Mouse (Mus musculus): ENCODE measurements around the gene Nkapl.
"Not testable (repeated sequence)": the region's sequence is repeated elsewhere in the genome, so short reads cannot be mapped to it uniquely, and the experiment has no call there.

The Nkapl gene

DNA sequence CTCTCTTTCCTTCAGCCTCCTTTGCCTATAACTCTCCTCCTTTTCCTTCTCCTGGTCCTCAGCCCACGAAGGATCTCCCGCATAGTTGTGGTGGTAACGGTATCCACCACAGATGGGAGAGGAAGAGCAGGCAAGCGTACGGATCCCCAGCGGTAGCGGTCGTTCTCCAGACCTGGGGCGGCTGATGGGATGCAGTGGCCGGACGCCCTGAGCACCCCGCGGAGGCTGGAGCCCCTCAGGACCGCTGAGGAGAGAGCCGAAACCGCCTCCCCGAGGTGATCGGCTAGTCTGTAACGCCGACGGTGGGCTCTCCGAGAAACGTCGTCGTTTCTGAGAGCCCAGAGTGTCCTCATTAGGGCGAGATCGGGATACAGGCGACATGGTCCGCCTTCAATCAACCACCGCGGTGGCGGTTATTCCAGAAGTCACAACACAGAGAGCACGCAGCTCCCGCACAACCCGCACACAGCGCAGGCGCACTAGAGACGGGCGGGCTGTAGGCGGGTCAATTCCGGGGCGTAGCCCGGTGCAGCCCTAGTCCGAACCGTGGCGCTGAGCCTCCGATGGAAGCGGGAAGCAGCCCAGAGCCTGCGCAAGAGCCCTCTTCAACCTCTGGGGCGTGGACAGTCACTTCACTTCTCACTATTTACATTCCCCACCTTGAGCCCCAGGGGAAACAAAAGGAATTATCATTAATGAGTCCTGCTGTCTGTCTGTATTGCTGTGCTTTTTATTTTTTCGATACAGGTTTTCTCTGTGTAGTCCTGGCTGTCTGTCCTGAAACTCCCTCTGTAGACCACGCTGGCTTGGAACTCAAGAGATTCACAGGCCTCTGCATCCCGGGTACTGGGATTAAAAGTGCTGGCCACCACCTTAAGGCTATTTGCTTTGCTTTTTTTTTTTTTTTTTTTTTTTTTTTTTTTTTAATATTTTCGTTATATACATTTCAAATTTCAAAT is at the start of gene Nkapl:
Gene Nkapl, minus strand, starts transcription at position 449 of the 959 bp plus-strand sequence.
- in situ Hi-C loops (cut with MboI), result no loop called here

DNA sequence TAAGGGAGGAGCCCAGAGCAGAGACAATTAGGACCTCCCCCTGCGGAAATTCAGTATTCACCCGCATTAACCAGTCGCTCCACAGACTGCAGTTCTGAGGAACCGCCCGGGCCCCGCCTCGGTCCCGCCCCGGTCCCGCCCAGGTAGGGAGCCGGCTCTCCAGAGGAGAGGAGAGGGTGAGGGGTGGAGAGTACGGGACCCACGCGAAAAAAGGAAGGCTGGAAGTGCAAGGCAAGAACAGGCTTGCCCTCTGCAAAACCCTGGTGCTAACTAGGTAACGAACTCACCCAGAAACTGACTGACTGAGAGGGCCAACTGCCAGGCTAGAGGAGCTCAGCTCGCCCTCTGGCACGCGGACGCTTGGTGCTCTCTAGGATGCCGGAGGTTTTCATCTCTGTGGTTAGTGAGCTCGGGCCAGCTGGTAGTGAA is 37.9 kb upstream of the Nkapl start:
- in situ Hi-C loops (cut with MboI), result no loop called here

DNA sequence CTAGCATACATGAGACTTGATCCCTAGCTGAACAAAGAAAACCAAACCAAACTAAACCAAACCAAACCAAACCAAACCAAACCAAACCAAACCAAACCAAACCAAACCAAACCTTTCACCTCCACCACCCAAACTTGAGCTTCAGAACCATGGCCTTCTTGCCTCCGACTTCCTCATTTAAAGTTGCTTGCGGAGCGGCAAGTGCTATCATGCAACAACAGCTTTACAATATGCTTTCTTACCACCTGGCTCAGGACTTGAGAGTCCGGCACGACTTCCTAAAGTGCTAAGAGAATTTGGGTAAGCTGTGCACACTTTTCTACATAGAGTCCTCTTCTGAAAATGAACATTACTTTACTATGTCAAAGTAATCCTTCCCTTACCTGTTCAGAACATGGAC is 34.0 kb upstream of the Nkapl start:
- in situ Hi-C loops (cut with MboI), result no loop called here

DNA sequence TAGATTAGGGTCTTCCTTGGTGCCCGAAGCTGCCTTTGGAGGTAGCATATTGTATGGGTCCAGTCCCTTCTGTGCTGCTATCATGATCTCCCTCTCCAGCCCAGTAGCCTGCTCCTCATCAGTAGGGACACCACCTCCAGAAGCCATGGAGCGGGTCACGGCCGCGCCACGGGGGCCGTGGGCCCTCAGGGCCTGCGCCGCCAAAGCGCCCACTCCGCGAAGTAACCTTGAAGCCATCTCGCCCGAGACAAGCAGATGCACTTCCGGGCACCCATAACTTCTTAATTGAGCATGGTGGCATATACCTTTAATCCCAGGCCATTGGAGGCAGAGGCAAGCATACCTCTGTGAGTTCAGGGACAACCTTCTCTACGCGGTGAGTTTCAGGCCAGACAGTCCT is 32.9 kb upstream of the Nkapl start, which contains the start of gene Gm11273:
Gene Gm11273, minus strand, starts transcription at position 237 of the 400 bp plus-strand sequence.
- in situ Hi-C loops (cut with MboI), result not testable (repeated sequence)

DNA sequence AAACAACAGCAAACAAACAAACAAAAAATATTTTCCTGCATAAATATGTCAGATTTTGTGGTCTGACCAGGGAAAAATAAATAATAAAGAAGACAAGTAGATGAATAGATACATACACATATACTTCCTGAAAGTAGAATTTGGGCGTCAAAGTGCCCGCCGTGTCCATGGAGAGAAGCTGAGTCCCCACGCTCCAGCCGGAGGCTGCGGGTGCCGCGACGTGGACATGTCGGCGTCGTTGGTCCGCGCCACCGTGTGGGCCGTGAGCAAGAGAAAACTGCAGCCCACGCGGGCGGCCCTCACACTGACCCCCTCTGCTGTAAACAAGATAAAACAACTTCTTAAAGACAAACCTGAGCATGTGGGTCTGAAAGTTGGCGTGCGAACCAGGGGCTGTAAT is 26.8 kb upstream of the Nkapl start, which contains the start of gene AK157302:
Gene AK157302, plus strand, starts transcription at position 144 of the 400 bp plus-strand sequence.
- in situ Hi-C loops (cut with MboI), result no loop called here

DNA sequence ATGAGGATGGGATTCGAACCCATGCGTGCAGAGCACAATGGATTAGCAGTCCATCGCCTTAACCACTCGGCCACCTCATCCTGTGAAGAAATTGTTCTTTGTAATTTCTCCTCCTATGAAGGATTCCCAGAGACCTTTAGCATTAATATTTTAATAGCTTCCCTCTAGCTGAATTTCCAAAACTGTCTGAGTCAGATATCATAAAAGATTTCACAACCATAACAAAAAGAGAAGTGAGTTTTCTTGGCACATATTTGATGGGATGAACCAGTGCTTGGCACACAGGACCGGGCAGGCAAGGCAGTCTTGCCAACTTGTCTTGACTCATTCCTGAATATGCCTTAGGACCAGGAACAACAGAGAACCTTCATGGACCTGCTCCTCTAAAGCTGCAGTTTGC is 24.5 kb upstream of the Nkapl start:
- in situ Hi-C loops (cut with MboI), result no loop called here

DNA sequence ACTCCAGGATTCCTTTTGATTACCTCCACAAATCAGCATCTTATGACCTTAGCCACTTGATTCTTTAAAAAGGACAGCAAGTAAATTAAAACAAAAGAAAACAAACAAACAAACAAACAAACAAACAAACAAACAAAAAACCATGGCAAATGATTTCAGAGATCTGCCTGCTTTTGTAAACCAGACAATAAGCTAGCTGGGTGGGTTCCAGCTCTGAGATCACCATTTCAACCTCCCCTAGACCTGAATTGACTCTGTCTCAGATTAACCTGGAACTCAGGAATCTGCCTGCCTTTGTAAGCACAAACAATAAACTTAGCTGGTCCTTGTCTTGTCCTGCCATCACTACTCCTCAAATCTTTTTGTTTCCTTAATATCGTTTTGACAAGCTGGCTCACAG is 18.6 kb upstream of the Nkapl start:
- in situ Hi-C loops (cut with MboI), result no loop called here

DNA sequence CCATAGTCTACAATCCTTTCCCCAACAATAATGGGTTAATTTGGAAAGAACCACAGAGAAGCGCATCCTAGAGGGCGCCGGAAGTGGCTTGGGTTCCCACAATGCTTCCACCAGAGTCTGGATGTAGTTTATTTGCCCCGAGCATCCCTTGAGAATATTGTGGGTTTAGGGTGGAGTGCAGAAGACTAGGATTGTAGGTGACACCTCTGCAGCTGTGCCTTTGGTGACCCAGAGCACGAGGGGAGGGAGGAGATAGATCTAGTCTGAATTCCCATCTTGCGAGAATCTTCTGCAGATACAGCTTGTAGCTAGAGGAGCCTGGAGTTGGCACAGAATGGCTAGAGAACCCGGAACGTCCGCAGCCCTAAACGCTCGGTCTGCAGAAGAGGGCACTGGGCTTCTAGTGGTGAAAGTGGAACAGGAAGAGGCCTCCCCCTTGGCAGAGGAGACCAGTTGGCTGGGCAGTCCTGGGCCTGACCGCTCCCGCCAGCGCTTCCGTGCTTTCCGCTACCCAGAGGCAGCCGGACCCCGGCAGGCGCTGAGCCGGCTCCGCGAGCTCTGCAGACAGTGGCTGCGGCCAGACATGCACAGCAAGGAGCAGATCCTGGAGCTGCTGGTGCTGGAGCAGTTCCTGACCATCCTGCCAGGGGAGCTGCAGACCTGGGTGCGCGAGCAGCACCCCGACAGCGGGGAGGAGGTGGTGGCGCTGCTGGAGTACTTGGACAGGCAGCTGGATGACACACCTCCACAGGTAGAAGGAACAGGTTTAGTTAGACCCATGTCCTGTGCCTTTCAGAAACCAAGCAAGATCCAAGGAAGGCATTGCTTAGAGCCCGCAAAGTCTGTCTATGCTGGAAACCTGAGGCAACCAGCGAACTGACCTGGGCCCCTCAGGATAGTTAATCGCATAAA is 10.7 kb upstream of the Nkapl start, which contains the start of the genes Zkscan4 and Gm10065:
Gene Zkscan4, plus strand, starts transcription at position 149 of the 912 bp plus-strand sequence.
Gene Gm10065, minus strand, starts transcription at position 683 of the 912 bp plus-strand sequence.
- in situ Hi-C loops (cut with MboI), result not testable (repeated sequence)

DNA sequence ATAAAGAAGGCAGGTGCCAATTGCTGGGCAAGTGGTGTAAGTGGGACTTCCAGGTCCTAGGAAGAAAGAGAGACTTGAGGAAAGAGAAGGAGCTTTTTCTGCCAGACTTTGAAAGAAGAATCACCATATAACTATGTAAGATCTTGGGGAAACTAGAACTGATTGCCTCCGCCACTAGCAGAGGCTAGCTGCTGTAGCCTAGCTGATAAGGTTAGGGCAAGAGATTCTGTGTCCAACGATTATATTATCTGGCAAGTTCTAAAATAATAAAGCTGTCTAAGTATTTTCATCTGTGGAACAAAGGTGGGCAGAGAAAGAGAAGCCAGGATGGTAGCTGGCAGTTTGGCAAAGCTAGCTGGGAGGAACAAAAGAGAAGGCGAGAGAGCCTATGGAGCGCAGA is 4.1 kb upstream of the Nkapl start:
- in situ Hi-C loops (cut with MboI), result no loop called here

DNA sequence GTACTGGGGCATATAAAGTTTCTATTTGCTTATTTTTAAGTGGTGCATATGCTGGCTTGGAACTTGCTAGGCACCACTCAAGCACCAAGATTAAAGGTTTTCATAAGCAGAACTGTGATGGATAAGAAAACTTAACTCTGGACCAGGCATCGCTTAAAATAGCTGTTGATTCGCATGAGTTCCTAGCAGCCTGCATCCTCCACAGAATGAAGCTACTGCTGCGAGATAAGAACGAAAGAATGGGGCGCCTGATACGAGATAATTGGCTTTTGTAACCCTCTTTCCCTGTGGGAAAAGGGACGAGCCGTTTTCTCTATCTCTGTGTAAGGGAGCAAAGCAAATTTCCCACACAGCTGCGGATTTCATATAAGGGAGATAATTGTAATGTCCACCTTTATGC is 788 bp upstream of the Nkapl start:
- in situ Hi-C loops (cut with MboI), result no loop called here

DNA sequence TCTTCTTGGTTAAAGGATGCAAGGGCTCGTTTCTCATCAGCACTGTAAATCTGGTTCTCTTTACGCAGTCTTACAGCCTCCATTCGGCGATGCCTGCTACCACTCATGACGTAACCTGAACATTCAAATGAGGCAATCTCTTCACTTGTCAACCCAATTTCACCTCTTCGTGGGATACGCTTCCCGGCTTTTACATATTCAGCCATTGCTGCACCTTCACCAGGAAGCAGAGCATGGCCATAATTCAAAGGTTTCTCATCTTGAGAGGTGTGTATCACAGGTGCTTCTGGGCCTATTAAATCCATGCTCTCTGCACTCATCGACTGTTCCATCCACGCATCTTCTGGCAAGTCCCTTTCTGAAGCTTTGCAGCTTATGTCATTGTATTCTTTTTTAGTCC is 973 bp downstream of the Nkapl start:
- in situ Hi-C loops (cut with MboI), result no loop called here

DNA sequence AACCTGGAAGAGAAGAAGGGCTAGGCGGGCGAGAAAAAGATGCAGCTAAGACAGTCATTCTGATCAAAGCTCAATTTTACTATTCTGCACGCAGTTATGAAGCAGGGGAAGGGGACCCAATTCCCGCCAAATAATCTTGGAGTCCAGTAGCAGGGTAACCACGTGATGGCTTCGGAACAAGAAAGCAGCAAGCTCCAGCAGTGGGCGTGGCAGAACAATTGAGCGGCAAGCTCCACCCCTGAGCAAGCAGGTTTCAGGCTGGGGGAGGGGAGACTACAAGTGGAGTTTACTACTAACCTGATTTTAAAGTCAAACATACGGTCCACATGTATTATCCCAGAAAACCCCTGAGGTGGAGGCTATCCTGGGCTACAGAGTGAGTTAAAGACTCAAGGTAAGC is 5.8 kb downstream of the Nkapl start:
- in situ Hi-C loops (cut with MboI), result not testable (repeated sequence)

DNA sequence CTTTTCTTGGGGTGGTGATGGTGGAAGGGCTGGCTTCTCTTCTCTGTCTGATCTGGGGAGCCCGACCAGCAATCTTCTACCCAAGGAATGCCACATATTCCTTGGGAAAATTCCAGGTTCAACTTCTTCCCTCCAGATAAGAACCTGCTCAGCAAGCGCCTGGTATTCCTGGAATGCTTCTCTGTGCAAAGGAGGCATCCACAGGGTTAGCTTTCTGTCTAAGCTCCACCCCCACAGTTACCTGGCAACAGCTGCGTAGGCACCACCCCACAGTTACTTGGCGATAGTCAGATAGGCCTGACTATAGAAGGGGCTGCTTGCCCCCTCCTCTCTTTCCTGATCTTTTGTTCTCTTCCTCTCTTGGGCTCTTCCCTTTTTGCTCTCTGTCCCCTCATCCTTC is 12.0 kb downstream of the Nkapl start:
- in situ Hi-C loops (cut with MboI), result no loop called here

DNA sequence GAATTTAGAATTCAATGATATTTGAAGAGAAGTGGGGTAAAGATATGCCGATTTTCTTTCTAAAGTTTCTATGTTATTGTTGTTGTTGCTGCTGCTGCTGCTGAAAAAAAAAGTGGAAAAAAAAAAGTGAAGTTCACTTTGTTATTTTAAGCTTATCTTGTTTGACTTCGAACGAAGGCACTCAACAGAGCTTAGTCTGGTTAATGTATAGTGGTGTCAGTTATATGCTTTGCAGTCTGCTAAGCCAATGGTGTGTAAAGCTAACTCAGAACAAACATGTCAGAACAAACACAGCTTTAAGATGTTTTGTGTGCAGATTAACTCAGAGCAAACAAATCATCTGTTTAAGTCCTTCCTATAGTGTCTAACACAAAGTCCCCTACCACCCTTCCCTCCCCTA is 14.2 kb downstream of the Nkapl start:
- in situ Hi-C loops (cut with MboI), result no loop called here

DNA sequence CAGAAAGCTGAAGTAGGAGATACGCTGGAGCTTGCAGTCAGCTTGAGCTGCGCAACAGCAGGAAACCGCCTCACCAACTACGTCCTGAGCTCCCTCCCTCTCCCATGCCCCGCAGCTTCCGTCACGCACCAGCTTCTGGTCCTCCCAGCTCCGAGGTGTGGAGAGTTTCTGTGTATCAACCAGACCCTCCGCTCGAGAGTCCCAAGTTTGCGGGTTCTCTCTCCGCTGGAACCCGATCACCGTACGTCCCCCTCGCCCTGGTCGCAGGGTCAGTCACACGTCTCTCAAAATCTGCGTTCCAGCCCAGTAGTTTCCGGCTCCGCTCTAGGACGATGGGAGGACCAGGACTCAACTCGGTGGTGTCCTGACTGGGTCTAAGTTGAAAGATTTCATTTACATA is 14.9 kb downstream of the Nkapl start, which contains the start of gene Zscan26:
Gene Zscan26, minus strand, starts transcription at position 282 of the 400 bp plus-strand sequence.
- in situ Hi-C loops (cut with MboI), result no loop called here

DNA sequence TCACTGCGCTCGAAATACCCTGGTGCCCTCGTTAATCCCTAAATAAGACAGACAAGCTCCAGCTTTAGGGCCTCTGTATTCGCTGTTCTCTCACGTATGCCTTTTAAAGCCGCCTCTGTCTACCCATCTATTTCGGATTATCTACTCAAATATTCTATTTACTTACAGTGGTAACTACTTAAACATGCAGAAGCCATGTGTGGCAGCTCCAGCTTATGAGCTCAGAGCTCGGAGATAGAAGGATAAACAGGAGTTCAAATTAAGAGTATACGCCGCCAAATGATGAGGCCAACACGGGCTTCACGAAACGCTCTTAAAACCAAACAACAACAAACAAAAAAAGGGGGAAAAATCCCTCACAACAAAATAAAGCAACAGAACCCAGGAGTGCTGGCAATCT is 15.3 kb downstream of the Nkapl start:
- in situ Hi-C loops (cut with MboI), result no loop called here

DNA sequence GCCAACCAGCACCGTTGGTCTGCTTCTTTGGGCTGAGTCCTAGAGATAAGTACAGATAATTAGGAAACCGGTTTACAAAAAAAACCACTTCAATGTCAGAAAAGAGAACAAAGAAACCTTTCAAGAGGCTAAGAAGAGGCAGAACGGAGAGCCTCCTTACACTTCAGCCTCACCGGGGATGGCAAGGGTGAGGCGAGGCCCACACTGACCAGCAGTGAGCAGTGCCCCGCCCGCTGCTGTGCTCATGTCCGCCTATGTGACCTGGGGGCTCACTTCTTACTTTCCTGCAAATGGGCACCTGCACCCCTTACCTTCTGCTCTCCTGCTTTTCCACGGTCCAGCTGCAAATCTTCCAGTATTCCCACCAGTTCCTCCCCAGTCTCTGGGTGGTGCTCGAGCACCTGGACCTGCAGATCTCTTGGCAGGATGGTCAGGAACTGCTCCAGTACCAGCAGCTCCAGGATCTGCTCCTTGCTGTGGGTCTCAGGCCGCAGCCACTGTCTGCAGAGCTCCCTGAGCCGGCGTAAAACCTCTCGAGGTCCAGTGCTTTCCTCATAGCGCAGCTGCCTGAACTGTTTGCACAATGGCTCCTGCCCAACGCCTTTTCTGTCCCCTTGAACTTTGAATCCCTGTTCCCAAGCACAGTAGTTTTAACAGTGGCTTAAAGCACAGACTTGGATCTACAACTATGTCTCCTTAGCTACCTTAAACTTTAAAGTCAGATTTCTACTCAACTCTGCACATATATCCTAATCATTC is 20.3 kb downstream of the Nkapl start:
- in situ Hi-C loops (cut with MboI), result loop anchor here (5.0 kb wide), 1 partner anchor 41 kb away; no protein-coding TSS in a partner anchor

DNA sequence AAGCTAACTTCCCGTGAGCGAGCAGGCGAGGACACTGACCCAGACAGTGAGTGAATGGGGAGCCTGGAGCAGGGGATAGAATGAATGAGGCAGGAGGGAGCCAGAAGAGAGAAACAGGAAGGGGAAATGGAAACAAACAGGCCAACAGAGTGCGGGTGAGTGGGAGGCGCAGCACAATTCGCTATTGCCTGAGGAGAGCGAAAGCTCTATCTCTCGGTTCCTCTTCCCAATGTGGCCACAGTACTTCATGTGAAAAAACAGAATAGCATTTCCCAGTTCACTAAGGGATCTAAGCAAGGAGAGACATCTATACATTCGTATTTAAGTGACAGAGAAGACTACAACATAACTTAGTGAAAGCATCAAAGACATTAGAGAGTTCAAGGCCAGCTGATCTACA is 21.5 kb downstream of the Nkapl start:
- in situ Hi-C loops (cut with MboI), result loop anchor here (5.0 kb wide), 1 partner anchor 39 kb away; no protein-coding TSS in a partner anchor

DNA sequence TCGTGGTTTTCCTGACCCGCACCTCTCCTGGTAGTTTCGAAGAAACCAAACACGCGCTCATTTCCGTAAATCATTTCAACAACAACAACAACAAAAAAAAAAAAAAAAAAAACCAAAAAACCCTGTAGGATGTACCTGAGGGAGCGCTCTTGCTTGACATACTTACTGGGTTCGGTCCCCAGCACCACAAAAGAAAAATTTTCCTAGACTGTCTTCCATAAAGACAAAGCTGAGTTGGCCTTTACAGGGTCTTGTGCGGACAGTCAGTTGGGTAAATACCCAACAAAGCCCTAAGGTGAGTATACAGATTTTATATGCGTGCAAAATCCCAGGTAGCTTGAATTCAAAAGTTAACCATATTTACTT is 27.1 kb downstream of the Nkapl start:
- in situ Hi-C loops (cut with MboI), result no loop called here

DNA sequence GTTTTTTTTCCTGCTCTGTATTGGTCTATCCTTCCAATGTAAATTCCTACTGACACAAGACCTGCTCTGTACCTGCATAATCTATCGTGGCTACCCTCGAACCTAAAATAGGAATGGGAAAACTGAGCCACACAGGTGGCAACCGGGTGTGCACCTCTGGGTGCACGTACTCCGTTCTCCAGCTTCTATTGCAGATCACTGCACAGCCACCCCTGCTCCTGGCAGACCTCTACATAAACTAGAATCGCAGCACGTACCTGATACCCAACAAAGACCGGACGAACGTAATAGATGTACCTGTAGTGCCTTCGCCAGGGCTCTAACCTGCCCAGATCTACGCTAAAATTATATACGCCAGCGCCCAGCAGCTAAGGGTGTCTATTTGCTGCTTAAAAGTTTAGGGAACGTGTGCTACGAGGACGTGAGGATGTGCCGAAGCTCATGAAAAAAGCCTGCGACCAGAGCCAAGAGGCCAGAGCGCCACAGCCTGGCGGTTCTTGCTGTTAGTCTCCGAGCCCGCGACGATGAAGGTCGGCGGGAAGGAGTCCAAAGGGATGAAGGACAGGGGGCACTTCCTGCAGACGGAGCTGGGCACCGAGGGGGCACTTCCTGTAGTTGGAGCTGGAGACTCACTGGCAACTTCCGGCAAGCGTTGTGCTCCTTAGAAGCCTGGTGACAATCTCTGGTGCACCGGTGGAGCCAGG is 27.7 kb downstream of the Nkapl start, which contains the start of gene Pgbd1:
Gene Pgbd1, minus strand, starts transcription at position 556 of the 704 bp plus-strand sequence.
- in situ Hi-C loops (cut with MboI), result no loop called here

DNA sequence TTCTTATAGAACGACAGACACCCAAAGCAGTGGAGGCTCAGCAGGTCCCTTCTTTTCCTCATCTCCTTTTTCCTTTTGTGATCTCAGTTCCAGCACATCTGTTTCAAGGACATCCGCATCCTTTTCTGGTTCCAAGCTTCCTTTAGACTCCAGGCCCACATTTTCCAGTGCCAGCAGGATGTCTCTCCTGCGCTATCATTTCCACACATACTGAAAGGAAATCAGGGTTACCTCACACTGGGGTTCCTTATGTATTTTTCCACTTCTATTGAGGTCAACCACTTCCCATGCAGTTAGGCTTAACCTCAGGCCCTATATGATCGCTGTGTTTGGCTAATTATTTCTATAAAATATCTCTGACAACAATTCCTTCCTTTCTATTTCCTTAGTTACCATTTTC is 32.8 kb downstream of the Nkapl start:
- in situ Hi-C loops (cut with MboI), result no loop called here

All from mature B cell (primary cell).